Mouse (Mus musculus): ENCODE measurements around the gene A930004D18Rik.

GRCm38 (mm10) chr2:18028140-18029021 lies 9.2 kb downstream of the A930004D18Rik start:
- TF ChIP-seq POLR2A (IDR thresholded peaks at IDR 0.05; ENCODE audit: borderline replicate concordance, low read depth, low read length) (no peak), CTCF (IDR thresholded peaks at IDR 0.05; ENCODE audit: low read depth, low read length) (no peak)
